Mouse (Mus musculus): Measurements from ENCODE around the gene Slc2a6.

Slc2a6 gene

GRCm38 (mm10) chr2:27027618-27028436, at the start of gene Slc2a6:
Gene Slc2a6 (minus strand): TSS chr2:27027998.
- peak; percentile 90 for DNase-seq (ENCODE audit: low spot score in 2 of 2)

DNA sequence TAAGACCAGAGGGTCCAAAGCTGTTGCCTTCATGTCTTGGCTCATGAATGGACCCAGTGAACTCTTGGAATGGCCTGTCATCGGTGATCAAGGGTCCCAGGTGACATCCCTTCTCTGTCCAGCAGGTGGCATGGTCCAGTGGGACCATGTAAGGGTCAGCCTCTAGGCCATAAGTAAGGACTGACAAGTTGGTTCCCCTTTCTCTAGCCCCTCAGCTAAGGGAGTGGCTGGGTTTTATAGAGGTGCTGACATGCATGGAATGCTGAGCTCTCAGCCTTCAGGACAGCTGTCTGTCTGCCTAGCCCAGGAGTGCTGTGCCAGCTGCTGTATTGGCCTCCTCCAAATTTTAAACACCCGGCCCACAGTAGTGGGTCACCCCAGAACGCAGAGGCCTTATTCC, 47.7 kb upstream of the Slc2a6 start:
- peak; percentile 24 to 46 for DNase-seq (ENCODE audit: low spot score in 2 of 2)

DNA sequence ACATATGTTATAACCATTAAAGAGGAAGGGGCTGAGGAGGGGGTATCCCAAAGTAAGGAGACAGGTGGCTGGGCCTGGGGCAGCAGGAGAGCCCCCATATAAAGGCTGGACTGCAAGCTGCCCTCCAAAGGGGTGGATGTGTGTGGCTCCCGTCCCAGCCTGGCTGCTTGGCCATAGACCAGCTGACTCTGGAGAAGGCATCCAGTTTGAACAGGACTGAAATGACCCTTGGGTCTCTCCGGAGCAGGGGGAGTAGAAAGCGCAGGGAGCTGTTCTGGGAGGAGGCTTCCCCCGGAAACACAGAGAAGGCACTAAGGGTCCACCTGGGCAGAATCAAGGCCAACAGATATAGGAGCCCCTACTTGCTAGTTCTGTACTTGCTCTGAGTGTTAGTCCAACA, 47.0 kb upstream of the Slc2a6 start:
- DNase-seq (ENCODE audit: low spot score in 2 of 2), result no peak

DNA sequence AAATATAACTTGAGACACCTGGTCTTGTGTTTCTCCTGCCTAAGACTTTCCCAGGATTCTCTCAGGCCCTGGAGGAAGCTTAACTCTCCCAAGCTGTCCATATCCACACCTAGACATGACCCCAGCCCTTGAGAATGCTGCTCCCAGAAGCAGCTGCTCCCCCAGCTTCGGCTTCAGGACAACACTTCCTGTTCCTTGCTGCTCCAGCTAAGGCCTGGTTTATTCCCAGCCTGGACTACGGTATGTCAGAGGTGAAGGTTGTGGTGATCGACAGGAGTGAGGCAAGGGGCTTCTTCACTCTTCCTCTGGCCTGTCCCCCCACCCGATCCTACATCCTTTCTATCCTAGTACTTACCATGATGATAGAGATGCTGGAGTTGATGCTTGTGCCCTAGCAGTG, 45.6 kb upstream of the Slc2a6 start:
- no peak for DNase-seq (ENCODE audit: low spot score in 2 of 2)

GRCm38 (mm10) chr2:27071978-27072377, 44.2 kb upstream of the Slc2a6 start, which contains the start of gene Mymk:
Gene Mymk (minus strand): TSS chr2:27072179.
- DNase-seq (ENCODE audit: low spot score in 2 of 2), result no peak

DNA sequence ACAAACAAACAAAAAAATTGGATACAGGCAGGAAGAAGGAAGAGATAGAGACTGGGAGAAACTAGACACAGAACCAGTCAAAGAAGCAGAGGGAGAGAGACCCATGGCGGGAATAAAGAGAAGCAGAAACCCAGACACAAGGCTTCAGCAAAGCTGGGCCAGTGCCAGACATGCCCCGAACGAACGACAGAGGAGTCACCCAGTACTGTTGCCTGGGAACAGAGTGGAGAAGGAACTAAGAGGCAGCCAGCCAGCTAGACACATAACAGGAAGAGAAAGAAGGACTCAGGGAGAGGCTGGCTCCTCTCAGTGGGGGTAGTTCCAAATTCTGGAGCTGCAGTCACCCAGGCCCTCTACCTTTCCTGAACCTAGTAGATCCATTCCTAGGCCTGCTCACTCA, 43.3 kb upstream of the Slc2a6 start:
- no peak for DNase-seq (ENCODE audit: low spot score in 2 of 2)

DNA sequence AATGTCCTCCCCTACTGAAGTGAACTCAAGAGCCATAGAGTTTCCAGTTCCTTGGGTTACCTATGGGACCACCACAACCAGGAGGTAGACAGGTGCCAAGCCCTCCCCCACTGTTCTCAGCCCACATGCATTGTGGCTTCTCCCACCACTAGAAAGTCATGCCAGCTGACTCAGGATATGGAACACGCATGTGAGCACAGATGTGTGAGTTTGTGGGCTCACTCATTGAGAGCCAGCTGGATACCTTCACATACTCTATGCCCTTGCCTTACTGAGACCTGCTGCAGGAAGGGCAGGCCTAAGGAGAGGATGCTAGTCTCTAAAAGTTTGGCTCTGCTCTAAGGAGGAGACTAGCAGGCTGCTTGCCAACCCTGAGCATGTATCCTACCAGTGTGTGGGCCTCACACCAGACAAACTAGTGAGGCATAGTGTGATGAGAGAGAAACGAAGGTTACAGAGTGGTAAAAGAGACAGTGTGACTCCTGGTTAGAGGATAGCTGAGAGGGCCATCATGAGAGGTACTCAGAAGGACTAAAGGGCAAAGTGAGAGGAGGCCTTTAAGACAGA, 42.5 kb upstream of the Slc2a6 start:
- no peak for DNase-seq (ENCODE audit: low spot score in 2 of 2)

DNA sequence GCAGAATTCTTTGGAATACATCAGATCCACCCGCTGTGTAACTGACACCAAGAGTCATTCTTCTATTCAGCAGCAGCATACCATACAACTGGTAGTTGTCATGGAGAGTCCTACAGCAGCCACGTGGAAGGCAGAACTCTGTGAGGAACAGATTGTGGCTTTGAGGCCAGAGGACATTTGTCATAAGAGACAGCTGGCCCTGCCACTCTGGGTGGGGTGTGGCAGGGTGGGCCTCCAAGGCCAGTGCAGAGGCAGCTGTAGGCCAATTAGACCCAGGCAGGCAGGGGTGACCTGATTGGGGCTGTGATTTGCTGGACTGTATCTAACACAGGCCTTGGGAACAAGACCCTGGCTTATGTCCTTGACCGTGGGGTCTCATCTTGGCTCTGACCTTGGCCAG, 41.8 kb upstream of the Slc2a6 start:
- no peak for DNase-seq (ENCODE audit: low spot score in 2 of 2)

- DNase-seq (ENCODE audit: low spot score in 2 of 2), result no peak
Observed at GRCm38 (mm10) chr2:27067996-27068395, 40.2 kb upstream of the Slc2a6 start.

GRCm38 (mm10) chr2:27067124-27067523, 39.3 kb upstream of the Slc2a6 start:
- DNase-seq (ENCODE audit: low spot score in 2 of 2), result no peak

DNA sequence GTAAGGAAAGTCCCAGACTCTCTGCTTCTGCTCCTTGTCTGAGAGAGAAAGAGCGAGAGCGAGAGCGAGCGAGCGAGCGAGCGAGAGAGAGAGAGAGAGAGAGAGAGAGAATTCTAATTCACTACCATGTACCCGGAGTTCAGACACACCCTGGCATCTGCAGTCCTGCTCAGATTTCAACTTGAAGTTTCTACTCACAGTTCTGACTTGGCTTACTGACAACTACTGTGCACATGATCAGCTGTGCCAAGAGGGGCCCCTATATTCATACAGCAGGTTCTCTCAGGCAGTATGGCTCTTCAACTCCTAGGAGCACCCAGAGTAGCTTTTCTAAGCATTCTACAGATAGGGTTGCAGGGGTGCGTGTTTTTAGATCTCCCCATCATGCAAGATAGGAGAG, 31.4 kb upstream of the Slc2a6 start:
- DNase-seq (ENCODE audit: low spot score in 2 of 2), result no peak

GRCm38 (mm10) chr2:27058751-27059150, 31.0 kb upstream of the Slc2a6 start:
- DNase-seq (ENCODE audit: low spot score in 2 of 2), result no peak

- no peak for DNase-seq (ENCODE audit: low spot score in 2 of 2)
Observed at GRCm38 (mm10) chr2:27058251-27058650, 30.5 kb upstream of the Slc2a6 start.

DNA sequence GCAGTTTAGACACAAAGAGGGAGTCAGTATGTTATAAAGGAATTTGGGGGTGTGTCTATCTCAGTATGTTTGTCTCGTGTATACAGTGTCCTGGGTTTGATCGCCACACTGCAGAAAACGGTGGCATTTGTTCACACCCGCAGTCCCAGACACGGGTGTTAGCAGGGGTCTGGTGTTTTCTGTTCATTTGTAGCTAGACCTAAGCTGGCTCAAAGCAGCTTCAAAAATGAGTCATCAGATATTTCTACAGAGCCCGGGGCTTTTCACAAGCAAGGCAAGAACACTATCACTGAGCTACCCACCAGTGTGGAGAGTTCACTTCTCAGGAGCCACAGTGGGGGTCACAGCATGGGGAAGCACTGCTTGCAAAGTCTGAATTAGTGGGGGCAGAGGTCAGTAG, 21.6 kb upstream of the Slc2a6 start:
- no peak for DNase-seq (ENCODE audit: low spot score in 2 of 2)

DNA sequence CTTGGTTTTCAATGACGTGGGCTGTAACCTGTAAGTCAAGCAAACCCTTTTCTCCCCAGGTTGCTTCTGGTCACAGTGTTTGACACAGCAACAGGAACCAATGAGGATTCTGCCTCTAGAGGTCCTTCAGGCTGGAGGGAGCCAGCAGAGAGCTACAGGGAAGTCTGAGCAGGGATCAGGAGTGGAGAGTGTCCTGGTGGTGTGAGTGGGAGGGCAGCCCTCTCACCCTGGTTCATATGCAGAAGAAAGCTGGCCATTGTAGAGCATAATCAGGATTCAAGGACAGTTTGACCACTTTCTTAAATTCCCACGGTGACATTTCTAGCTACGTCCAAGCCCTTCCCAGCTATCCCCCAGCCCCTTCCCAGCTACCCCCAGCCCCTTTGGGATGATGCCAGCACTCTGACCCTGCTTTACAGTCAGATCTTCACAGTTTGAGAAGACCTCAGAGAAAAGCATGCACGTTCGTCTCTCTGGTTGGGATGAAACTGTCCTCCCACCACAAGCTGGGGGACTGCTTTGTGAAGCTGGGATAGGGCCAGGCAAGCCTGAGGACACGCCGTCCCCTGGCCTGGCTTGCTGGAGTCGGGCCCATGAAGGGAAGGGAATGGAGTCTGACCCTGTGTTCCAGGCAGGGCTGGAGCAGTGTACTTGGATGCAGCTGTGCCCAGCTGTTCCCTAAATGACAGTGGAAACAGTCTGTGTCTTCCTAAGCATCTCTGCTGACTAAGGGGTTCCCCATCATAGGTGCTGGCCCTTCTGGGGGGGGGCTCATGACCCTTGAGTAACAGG, 18.4 kb upstream of the Slc2a6 start:
- DNase-seq (ENCODE audit: low spot score in 2 of 2), result no peak

GRCm38 (mm10) chr2:27044641-27045040, 16.8 kb upstream of the Slc2a6 start:
- DNase-seq (ENCODE audit: low spot score in 2 of 2), result no peak

DNA sequence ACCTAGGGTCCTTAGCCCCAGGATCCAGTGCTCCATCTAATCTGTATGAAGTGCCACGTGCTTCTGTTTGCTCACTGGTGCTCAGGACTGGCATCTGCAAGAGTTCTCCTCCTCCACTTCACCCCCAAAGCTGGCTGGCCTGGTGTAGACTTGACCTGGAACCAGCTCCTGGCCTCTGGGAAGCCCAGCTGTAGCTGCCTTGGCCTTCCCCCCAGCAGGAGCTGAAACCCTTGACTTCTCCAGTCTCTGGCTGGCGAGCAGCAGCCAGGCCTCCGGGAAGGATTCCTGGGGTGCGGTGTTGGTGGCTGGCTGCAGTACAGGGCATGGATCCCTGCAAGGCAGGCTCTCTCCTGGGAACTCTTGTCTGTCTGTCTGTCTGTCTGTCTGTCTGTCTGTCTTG, 16.4 kb upstream of the Slc2a6 start:
- DNase-seq (ENCODE audit: low spot score in 2 of 2), result no peak

GRCm38 (mm10) chr2:27043461-27043860, 15.7 kb upstream of the Slc2a6 start:
- DNase-seq (ENCODE audit: low spot score in 2 of 2), result peak in 1 of 2 experiments; percentile 65

DNA sequence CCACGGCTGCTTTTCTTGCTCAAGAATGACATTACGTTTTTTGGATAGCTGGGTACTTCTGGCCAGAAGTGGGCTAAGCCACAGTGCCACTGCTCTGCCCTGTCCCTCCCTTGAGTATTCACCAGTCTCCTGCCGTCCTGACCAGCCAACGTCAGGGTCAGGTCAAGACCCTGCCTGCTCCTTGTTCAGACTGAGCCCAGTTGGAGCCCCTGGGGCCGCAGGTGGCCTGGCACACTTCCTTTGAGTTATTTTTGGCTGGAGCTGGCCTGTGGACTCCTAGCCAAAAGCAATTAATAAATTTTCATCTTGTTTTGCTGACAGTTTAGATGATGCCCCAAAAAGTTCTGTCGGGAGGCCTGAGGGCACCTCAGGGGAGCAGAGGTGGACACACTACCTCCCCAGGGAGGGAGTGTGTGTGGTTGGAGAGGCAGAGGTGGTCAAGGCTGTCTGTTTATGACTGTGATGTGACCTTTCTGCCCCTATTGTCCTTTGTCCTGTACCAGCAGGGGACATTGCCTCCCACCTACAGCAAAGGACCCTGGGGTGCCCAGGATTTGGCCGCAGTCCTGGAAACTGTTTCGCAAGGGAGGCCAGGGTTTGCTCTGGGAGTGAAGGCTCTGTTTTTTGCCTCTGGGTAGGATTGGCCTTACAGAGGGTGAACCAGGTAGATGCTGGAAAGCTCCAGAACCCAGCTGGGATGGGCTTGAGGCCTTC, 14.5 kb upstream of the Slc2a6 start:
- DNase-seq (ENCODE audit: low spot score in 2 of 2), result no peak

- no peak for DNase-seq (ENCODE audit: low spot score in 2 of 2)
Observed at GRCm38 (mm10) chr2:27039286-27039685, 11.5 kb upstream of the Slc2a6 start.

DNA sequence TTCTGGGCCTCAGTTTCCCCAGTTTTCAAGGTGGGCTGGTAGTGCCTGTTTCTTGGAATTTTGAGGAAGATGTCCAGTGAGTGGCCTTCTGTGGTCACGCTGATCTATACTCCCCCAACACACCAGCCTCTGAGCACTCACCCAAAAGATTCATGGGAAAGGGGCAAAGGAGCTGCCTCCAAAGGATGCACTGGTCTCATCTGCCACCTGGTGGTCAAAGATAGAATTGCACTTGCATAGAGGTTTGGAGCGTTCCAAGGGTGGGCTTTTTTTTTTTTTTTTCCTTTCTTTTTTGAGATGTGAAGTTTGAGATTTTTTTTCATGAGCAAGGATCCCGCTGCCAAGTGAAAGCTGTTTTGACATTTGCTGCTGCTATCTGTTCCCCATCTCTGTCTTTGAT, 10.8 kb upstream of the Slc2a6 start:
- peak; percentile 60 to 66 for DNase-seq (ENCODE audit: low spot score in 2 of 2)

DNA sequence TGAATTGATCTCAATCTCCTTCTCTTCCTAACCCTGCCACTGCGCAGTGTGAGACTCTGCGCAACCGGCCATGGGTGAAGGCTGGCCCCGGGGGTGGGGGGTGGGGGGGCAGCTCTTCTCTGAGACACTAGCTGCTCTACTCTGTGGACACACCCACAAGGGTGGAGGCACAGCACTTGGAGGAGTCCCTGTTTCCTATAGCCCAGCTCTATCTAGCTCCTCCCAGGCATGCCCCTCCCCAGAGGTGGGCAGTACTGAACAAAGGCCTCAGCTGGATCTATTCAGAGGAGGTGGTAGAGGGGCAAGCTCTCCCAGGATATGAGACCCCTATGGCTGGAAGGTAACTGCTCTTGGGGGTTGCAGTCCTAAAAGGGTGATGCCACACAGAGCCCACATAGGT, 9.2 kb upstream of the Slc2a6 start:
- DNase-seq (ENCODE audit: low spot score in 2 of 2), result no peak
